Mouse (Mus musculus) megakaryocyte, adult 5-6 weeks (primary cell): ENCODE data around the gene Sparc. TPM values are rescaled to one million over a fixed set of nuclear protein-coding genes. Genes with fewer than 3 reads are reported as not detected.
"Not testable (repeated sequence)": the region's sequence is repeated elsewhere in the genome, so short reads cannot be mapped to it uniquely, and the experiment has no call there.

Source experiments
- ATAC-seq: 2 replicates; pipeline ENCODE4 v1.8.0; 2016; ENCODE audit warnings: mild to moderate bottlenecking, inconsistent platforms; ENCODE audit not compliant: poor library complexity, severe bottlenecking
- total RNA-seq, 2 experiments: library from RNA; stranded (forward) in 1 of 2; stranded (reverse) in 1 of 2; fragments of 153-499, 151-499 nt in 1 of 2; fragments of 221-1000, 200-1000 nt in 1 of 2; gene quantifications; 2 replicates each; pipeline versions ENCODE4 v1.2.3 to v1.2.4; 2015 to 2017

Gene Sparc
- total RNA-seq, 2 experiments from 2014 or later, result 0.71 to 1.5 TPM

DNA sequence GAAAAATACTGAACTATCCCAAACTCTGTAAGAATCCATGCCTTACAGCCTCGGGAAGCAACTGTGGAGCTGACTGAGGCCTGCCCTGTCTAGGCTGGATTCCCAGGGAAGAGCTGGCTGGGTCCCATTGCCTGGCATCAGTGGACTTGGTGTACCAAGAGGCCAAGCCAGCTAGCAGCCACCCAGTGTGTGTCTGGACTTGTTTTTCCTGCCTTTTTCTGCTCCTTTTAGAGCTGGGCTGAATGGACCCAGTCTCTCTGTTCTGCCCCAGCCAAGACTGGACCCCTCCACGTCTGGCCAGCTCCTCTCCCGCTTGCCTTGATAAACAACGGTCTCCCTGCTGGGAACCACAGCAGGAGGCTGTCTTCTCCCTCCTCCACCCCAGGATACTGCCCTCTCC is 15.0 kb upstream of the Sparc start:
- ATAC-seq, result no peak

- no peak for ATAC-seq
These were observed 13.1 kb upstream of the Sparc start for GRCm38 (mm10) chr11:55436089-55436488.

DNA sequence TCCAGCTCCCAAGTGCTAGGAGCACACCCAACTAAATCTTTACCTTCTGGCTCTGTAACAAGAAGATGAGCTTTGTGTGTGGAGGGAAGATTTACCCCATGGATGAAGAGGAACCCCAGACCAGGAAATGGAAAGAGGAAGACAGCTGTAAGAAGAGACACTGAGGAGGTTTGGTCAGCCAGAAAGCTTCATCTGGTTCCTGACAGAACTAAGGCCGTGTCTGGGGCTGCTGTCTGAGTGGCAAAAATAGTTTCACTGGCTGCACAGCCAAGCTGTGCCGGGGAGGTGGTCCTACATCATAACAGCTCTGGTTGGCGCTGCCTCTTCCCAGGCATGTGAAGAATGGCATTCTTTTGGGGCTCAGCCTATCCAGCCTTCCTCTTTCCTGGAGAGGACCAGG is 10.0 kb upstream of the Sparc start:
- ATAC-seq, result peak; percentile 82

- ATAC-seq, result no peak
These were observed 7.0 kb upstream of the Sparc start for GRCm38 (mm10) chr11:55429973-55430372.

DNA sequence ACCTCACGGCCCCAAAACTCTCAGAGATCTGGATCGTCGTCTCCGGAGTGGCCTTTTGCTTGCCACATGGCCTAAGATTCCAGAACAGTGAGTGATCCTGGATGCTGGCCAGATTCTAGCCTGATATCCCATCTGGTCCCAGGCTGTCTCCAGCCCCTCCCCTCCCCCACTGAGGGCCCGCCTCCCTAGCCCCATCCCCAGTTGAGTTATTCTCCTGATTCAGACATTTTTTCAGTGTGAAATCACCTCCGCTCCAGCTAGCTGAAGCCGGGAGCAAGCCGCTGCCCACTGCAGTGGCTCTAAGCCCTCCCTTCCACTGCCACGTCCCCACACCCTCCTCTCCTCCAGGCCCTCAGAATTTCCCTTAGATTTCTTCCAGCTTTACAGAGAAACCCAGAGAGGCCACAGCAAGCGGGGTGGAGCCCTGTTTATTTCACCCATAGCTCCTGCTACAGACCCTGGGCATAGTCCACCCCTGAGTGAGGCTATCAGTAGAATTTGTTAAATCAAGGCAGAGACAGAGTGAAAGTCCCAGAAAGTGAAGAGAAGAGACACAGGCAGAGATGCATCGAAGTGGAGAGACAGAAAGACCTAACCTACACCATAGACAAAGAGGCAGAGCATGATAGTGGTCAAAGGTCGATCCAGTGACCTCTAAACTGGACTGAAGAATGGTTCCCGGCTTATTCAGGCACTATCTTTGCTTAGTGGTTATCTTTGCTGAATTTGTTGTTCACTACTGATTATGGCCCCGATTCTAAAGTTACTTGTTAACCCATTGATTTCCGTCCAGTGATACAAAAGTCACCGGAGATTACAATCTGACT is 5.4 kb upstream of the Sparc start:
- no peak for ATAC-seq

GRCm38 (mm10) chr11:55424746-55425360 is 1.9 kb upstream of the Sparc start:
- no peak for ATAC-seq

DNA sequence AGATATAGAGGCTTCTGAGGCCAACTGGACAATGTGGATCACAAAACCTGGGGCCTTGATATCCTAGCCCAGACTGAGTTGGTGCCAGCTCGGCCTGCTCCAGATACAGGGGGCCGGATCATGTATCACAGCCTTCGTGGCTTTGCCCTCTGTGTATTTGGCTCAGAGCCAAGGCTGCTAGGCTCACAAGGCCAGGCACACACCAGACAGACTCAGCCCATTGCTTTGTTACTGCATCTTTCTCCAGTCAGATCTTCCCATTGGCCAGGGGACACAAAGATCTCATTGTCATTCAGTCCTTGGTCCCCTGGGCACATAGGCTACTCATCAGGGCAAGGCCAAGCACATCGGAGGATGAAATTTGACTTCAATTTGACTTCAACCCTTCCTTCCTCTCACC is 773 bp upstream of the Sparc start:
- no peak for ATAC-seq

DNA sequence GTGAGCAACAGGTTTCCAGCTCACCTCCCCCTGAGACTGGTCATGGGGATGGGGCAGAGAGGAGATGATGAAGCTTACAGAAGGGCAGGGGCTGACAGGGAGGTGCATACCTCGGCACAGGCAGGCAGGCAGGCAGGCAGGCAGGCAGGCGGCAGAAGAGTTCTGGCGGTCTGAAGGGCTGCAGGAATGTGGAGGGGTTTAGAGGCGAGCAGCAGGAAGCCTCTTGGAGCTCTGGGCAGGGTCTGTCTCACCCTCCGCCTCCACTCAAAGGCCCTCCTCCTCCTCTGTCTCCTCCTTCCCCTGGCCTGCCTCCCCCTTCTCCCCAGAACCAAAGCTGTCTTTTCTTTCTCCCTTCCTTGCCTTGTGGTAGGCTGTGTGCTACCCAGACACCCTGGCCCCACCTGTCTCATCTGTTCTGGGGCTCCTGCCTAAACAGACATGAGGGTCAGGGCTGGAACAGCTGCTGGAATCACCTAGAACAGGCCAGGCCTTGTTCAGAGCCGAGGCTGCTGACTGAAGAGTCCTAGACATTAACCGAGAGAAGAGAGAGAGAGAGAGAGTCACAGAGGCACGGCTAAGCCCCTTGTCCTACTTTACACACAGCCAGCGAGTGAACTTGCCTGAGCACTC is 3.2 kb downstream of the Sparc start:
- no peak for ATAC-seq

- no peak for ATAC-seq
These were observed 3.7 kb downstream of the Sparc start for GRCm38 (mm10) chr11:55419296-55419677.

DNA sequence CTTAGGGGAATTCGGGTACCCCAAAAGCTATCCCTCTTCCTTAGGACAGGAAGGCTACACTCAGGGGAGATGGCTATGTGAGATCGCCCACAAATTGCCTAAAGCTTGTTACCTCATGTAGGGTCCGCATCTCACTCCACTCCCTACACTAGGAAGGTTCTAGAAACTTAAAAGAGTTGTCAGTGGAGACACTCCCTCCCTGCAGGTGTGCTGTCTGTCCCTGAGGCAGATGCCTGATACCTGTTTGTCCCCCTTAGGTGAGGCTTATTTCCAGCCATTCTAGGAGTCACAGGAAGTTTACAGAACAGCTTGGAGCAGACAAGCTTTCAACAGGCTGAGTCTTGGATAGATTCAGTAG is 4.3 kb downstream of the Sparc start:
- no peak for ATAC-seq

DNA sequence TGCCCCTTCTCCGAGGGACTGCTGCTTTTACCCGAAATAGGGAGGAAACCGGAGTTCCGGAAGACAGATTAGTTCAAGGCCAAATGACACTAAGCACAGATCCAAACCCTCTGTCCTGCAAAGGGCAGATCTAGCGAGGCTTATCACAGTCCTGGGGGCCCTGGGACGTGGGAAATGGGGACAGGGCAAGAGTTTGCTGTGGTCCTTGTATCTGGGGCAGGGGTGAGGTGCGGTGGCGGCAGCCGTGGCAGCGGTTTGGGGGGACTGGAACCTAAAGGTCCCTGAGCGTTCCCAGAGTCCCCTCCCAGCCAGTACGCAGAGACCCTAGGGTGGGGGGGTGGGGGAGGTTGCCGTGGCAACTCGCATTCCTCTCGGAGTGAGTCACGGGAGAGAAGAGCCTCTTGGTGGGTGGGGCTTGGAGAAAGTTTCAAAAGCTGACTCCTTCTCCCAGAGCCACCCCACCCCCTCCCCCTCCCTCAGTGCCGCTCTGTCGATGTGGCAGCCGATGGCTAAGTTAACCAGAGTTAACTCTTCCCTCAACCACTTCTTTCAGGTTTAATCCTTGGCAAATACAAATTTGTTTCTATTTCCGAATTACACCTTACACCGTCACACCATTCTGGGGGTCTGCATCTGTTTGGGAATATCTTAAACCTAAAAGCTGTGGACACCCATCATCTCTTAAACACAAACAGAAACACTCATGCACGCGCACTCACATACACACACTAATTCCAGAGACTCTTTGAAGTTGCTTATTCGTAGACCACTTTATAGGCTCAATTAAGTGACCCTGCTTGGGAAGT is 4.9 kb downstream of the Sparc start:
- ATAC-seq, result no peak

- ATAC-seq, result no peak
These were observed 6.2 kb downstream of the Sparc start for GRCm38 (mm10) chr11:55416609-55417265.

- not testable (repeated sequence) for ATAC-seq
These were observed 7.3 kb downstream of the Sparc start for GRCm38 (mm10) chr11:55415731-55416130.

GRCm38 (mm10) chr11:55415036-55415704 is 7.8 kb downstream of the Sparc start:
- ATAC-seq, result no peak

GRCm38 (mm10) chr11:55414314-55414713 is 8.7 kb downstream of the Sparc start:
- no peak for ATAC-seq

- no peak for ATAC-seq
These were observed 9.6 kb downstream of the Sparc start for GRCm38 (mm10) chr11:55413416-55413796.

GRCm38 (mm10) chr11:55412680-55413415 is 10.1 kb downstream of the Sparc start:
- ATAC-seq, result no peak

- ATAC-seq, result no peak
These were observed 10.9 kb downstream of the Sparc start for GRCm38 (mm10) chr11:55412034-55412433.

- ATAC-seq, result no peak
These were observed 12.5 kb downstream of the Sparc start for GRCm38 (mm10) chr11:55410502-55410901.

DNA sequence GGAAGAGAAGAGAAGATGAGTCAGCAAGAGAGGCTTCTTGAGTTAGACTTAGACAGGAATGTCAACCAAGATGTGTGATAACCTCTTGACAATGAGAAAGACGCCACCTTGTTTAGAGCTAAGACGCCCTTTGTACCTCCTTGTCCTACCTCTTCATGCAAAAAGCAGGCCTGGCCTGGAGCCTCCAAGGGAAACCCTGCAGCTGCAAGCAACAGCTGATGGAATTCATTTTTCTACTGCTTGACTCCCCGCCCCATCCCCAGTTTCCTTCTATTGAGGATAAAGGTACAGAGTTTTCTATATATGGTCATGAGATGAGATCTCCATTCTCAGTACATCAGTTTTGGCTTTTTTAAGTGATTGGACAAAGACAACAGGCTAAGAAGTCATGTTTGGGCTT is 13.0 kb downstream of the Sparc start:
- no peak for ATAC-seq
